Mouse (Mus musculus): ENCODE results near the gene Fbxw5. TPM values are rescaled to one million over a fixed set of nuclear protein-coding genes. Genes with fewer than 3 reads are reported as not detected.

Gene Fbxw5
- 19.9 and 31.9 TPM in 2 replicates for polyA plus RNA-seq (2012; rRNA removed; ENCODE audit: low replicate concordance)

GRCm38 (mm10) chr2:25500576-25501405 is at the start of gene Fbxw5:
Gene Fbxw5, plus strand, starts transcription at chr2:25500750.

DNA sequence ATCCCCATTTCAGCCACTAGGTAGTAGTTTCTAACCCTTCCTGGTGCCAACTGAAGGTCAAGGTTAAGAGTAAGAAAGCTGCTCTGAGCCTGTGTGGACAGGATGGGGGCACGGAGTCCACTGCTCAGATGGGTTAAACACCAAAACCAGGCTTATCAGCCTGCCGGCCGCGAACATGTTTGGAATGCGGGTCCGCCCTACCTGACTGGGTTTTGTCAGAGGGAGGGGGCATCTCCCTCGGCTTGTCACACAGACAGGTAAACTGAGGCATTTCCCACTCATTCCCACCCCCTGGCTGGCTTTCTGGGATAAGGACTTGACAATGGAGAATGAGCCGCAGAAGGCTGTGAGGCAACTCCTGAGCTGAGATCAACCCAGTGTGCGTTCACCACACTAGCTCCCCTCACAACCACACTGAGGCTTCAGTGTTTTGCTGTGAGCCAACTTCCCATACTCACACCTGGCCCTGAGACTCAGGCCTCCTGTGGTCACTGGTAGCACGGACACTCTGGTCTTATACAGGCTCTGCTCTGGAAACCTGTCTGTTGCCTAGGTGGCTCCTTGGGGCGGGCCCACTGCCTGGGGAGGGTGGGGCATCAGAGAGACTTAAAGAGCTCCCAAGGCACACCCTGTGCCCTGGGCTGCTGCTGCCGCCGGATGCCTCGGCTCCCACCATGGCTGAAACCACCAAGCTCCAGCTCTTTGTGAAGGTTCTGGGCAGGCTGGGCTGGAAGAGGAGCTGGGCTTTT is 44.2 kb upstream of the Fbxw5 start, which contains the start of gene Clic3:
Gene Clic3, plus strand, starts transcription at position 634 of the 749 bp plus-strand sequence.

DNA sequence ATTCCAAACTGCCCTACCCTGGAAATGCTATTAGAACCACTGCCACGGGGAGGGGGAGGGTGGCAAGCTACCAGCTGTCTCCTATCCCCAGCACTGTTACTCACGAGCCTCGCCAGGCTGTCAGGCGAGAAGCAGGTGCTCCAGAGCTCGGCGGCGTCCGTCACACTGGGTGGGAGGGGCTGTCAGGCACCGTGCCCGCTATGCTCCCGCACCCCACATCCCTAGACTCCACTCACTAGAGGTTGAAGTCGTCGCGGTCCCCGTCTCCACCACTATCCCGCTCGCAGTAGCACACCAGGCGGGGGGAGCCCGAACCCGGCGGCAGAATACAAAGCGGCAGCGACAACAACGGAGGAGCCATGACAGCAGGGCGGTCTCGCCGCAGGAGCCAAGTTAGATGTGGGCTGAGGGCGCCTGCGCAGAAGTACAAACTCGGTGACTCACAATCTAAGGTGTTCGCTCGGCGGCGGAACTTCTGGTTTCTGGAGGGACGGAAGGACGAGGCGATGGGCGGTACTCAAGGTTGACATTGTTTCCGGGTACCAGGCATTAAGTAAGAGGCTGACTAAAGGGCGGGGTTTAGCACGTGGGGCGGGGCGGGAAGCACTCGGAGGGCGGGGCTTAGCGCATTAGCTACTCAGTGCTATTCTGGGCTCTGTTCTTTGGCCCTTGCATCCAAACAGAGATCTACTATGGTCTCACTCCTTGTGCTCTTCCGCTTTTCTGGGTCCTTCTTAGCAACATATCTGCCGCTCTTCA is 39.8 kb upstream of the Fbxw5 start, which contains the start of gene Paxx:
Gene Paxx, minus strand, starts transcription at position 544 of the 759 bp plus-strand sequence.

GRCm38 (mm10) chr2:25469969-25470368 is 30.6 kb upstream of the Fbxw5 start, which contains the start of gene Ptgds:
Gene Ptgds, minus strand, starts transcription at chr2:25470046.

DNA sequence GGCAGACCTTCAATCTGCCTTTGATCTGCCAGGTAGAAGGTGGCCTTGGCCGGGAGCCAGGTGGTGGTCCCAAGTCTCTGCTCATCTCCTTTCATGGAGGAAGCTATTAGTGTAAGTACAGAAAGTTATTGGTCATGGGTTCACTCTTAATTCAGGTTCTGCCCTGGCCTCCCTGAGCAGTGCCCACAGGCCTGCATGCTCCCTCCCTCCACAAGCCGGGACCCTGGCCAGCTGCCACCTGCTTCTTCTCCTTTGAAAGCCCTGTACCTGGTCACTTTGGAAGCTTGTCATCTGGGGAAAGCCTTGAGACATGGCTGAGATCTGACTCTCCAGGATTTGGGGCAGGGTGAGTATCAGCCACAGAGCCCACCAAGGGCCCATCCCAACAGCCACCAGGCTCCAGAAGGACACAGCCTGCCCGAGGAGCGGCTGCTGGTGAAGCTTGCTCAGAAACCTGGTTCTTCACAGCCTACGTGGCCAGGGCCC is 7.0 kb upstream of the Fbxw5 start, which contains the start of gene Lcn12:
Gene Lcn12, minus strand, starts transcription at position 436 of the 486 bp plus-strand sequence.

DNA sequence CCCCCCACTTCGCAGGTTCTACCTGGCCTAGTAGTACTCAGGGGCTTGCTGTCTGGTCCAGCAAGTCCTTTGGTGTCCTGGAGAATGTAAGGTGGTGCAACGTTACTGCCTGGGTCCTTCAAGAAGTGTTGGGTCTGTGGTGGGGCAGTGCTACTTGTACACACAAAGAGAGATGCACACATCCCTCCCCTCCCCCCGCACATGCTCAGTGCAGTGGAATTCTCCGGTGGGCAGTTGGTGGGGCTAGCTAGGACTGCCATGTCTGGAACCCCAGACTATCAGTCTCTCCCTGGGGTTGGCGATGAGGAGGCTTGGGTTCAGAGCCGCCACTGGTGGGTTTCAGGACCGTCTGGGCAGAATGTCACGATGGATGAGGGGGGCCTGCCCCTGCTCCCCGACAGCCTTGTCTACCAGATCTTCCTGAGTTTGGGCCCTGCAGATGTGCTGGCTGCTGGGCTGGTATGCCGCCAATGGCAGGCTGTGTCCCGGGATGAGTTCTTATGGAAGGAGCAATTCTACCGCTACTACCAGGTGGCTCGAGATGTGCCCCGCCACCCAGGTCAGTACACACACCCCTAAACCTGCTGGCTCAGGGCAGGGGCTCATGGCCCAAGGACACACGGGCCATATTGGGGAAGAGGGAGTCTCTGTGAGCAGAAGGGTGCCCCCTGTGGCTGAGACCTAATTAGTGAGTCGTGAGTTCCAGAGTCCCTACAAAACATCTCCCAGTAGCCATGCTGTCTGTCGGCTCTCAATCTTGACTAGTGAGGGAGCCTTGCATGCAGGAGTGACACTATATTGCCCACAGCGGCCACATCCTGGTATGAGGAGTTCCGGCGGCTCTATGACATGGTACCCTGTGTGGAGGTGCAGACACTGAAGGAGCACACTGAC is 1.3 kb downstream of the Fbxw5 start, which contains the start of gene C8g:
Gene C8g, minus strand, starts transcription at position 127 of the 894 bp plus-strand sequence.

DNA sequence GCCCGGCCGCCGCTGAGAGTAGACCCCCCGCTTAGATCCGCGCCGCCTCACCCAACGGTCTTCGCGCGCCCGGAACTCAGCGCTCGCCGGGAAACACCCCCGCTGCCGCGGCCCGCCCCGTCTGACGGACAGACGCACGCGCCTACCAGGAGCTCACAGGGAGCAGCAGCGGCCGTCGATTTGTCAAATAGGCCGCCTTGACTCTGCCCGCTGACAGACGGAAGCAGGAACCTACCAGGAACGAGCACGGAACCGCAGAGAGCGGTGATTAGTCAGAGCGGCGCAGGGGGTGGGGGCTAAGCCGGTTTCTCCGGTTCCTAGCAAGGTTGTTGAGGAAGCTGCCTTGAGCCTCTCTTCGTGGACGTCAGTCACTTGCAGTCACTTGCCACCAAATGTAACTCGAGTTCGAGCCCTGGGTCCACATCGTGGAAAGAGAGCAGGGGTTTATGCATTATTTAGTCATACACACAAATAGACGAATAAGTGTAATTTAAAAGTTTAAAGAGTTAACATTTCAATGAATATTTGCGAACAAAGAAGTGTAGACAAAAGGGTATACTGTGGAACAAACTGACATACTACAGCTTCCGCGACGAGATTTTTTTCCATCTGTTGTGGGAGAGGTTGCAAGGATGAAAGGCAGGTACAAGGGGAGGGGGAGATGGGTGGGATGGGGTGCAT is 46.4 kb downstream of the Fbxw5 start, which contains the start of gene Traf2:
Gene Traf2, minus strand, starts transcription at position 130 of the 681 bp plus-strand sequence.

Other genes starting within 250 kb of the Fbxw5 start
- gene Tmem203, start 245.3 kb upstream of the Fbxw5 start, polyA plus RNA-seq (2012; rRNA removed; ENCODE audit: low replicate concordance), result 52.0 and 81.2 TPM in 2 replicates
- gene Tprn, start 238.1 kb upstream of the Fbxw5 start, polyA plus RNA-seq (2012; rRNA removed; ENCODE audit: low replicate concordance), result 18.4 and 28.7 TPM in 2 replicates
- 54.2 and 69.4 TPM in 2 replicates for gene Ssna1, start 228.3 kb upstream of the Fbxw5 start, polyA plus RNA-seq (2012; rRNA removed; ENCODE audit: low replicate concordance)
- 82.5 and 180 TPM in 2 replicates for gene Anapc2, start 228.3 kb upstream of the Fbxw5 start, polyA plus RNA-seq (2012; rRNA removed; ENCODE audit: low replicate concordance)
- not detected in 2 replicates for gene Tmem210, start 212.6 kb upstream of the Fbxw5 start, polyA plus RNA-seq (2012; rRNA removed; ENCODE audit: low replicate concordance)
- 9.9 and 19.6 TPM in 2 replicates for gene Lrrc26, start 210.8 kb upstream of the Fbxw5 start, polyA plus RNA-seq (2012; rRNA removed; ENCODE audit: low replicate concordance)
- 0.19 and 0.41 TPM in 2 replicates for gene Grin1, start 181.6 kb upstream of the Fbxw5 start, polyA plus RNA-seq (2012; rRNA removed; ENCODE audit: low replicate concordance)
- 11.8 and 12.5 TPM in 2 replicates for gene Man1b1, start 168.4 kb upstream of the Fbxw5 start, polyA plus RNA-seq (2012; rRNA removed; ENCODE audit: low replicate concordance)
- 43.0 and 55.8 TPM in 2 replicates for gene Dpp7, start 144.4 kb upstream of the Fbxw5 start, polyA plus RNA-seq (2012; rRNA removed; ENCODE audit: low replicate concordance)
- 43.6 and 71.9 TPM in 2 replicates for gene Uap1l1, start 135.1 kb upstream of the Fbxw5 start, polyA plus RNA-seq (2012; rRNA removed; ENCODE audit: low replicate concordance)
- 0.86 and 3.4 TPM in 2 replicates for gene Sapcd2, start 128.4 kb upstream of the Fbxw5 start, polyA plus RNA-seq (2012; rRNA removed; ENCODE audit: low replicate concordance)
- 48.9 and 63.5 TPM in 2 replicates for gene Entpd2, start 104.9 kb upstream of the Fbxw5 start, polyA plus RNA-seq (2012; rRNA removed; ENCODE audit: low replicate concordance)
- gene Npdc1, start 101.4 kb upstream of the Fbxw5 start, polyA plus RNA-seq (2012; rRNA removed; ENCODE audit: low replicate concordance), result 151 and 254 TPM in 2 replicates
- 7.8 and 13.8 TPM in 2 replicates for gene Fut7, start 77.5 kb upstream of the Fbxw5 start, polyA plus RNA-seq (2012; rRNA removed; ENCODE audit: low replicate concordance)
- gene Abca2, start 72.0 kb upstream of the Fbxw5 start, polyA plus RNA-seq (2012; rRNA removed; ENCODE audit: low replicate concordance), result 52.8 and 92.1 TPM in 2 replicates
- gene Clic3, start 43.9 kb upstream of the Fbxw5 start, polyA plus RNA-seq (2012; rRNA removed; ENCODE audit: low replicate concordance), result 8.4 and 21.2 TPM in 2 replicates
- 92.7 and 147 TPM in 2 replicates for gene Paxx, start 39.7 kb upstream of the Fbxw5 start, polyA plus RNA-seq (2012; rRNA removed; ENCODE audit: low replicate concordance)
- 4.8 and 6.6 TPM in 2 replicates for gene Ptgds, start 30.7 kb upstream of the Fbxw5 start, polyA plus RNA-seq (2012; rRNA removed; ENCODE audit: low replicate concordance)
- not detected in 2 replicates for gene Lcn12, start 6.8 kb upstream of the Fbxw5 start, polyA plus RNA-seq (2012; rRNA removed; ENCODE audit: low replicate concordance)
- 12.2 and 13.2 TPM in 2 replicates for gene C8g, start 969 bp downstream of the Fbxw5 start, polyA plus RNA-seq (2012; rRNA removed; ENCODE audit: low replicate concordance)
- 20.0 and 23.9 TPM in 2 replicates for gene Traf2, start 46.2 kb downstream of the Fbxw5 start, polyA plus RNA-seq (2012; rRNA removed; ENCODE audit: low replicate concordance)
- 65.0 and 134 TPM in 2 replicates for gene Edf1, start 57.1 kb downstream of the Fbxw5 start, polyA plus RNA-seq (2012; rRNA removed; ENCODE audit: low replicate concordance)
- gene Mamdc4, start 74.1 kb downstream of the Fbxw5 start, polyA plus RNA-seq (2012; rRNA removed; ENCODE audit: low replicate concordance), result 3.4 and 4.2 TPM in 2 replicates
- gene Phpt1, start 74.5 kb downstream of the Fbxw5 start, polyA plus RNA-seq (2012; rRNA removed; ENCODE audit: low replicate concordance), result 42.8 and 48.1 TPM in 2 replicates
- 0.79 and 2.0 TPM in 2 replicates for gene Ajm1, start 81.0 kb downstream of the Fbxw5 start, polyA plus RNA-seq (2012; rRNA removed; ENCODE audit: low replicate concordance)
- 69.2 and 71.3 TPM in 2 replicates for gene Rabl6, start 107.8 kb downstream of the Fbxw5 start, polyA plus RNA-seq (2012; rRNA removed; ENCODE audit: low replicate concordance)
- gene Ccdc183, start 116.9 kb downstream of the Fbxw5 start, polyA plus RNA-seq (2012; rRNA removed; ENCODE audit: low replicate concordance), result not detected in 2 replicates
- 20.4 and 44.3 TPM in 2 replicates for gene Tmem141, start 121.3 kb downstream of the Fbxw5 start, polyA plus RNA-seq (2012; rRNA removed; ENCODE audit: low replicate concordance)
- gene Fcna, start 127.3 kb downstream of the Fbxw5 start, polyA plus RNA-seq (2012; rRNA removed; ENCODE audit: low replicate concordance), result 17.3 and 33.5 TPM in 2 replicates
- not detected in 2 replicates for gene Lcn8, start 152.4 kb downstream of the Fbxw5 start, polyA plus RNA-seq (2012; rRNA removed; ENCODE audit: low replicate concordance)
- not detected in 2 replicates for gene Lcn5, start 157.2 kb downstream of the Fbxw5 start, polyA plus RNA-seq (2012; rRNA removed; ENCODE audit: low replicate concordance)
- not detected in 2 replicates for gene Lcn6, start 176.0 kb downstream of the Fbxw5 start, polyA plus RNA-seq (2012; rRNA removed; ENCODE audit: low replicate concordance)
- not detected in 2 replicates for gene Lcn10, start 182.0 kb downstream of the Fbxw5 start, polyA plus RNA-seq (2012; rRNA removed; ENCODE audit: low replicate concordance)
- gene Obp2a, start 199.3 kb downstream of the Fbxw5 start, polyA plus RNA-seq (2012; rRNA removed; ENCODE audit: low replicate concordance), result not detected in 2 replicates
- gene Bmyc, start 206.0 kb downstream of the Fbxw5 start, polyA plus RNA-seq (2012; rRNA removed; ENCODE audit: low replicate concordance), result 39.9 and 133 TPM in 2 replicates
- not detected in 2 replicates for gene Obp2b, start 236.3 kb downstream of the Fbxw5 start, polyA plus RNA-seq (2012; rRNA removed; ENCODE audit: low replicate concordance)